Mouse (Mus musculus): ENCODE measurements around the gene Zc3h14. TPM values are rescaled to one million over a fixed set of nuclear protein-coding genes. Genes with fewer than 3 reads are reported as not detected.
A peak's percentile ranks its signal among the peaks of the same experiment; 100 is the strongest.

The Zc3h14 gene
- total RNA-seq, 1 experiment from 2014 or later = 134 TPM

- ATAC-seq (replicated peaks in 1 of 2; ENCODE audit: insufficient read depth in 1 of 2, low FRiP score in 2 of 2, low TSS enrichment in 1 of 2, low read depth in 1 of 2, poor library complexity in 2 of 2, severe bottlenecking in 2 of 2) = peak in 1 of 2 experiments; percentile 0; a peak in 1 of 4 replicates
Measured at GRCm38 (mm10) chr12:98734880-98735801, 11.6 kb upstream of the Zc3h14 start.

- ATAC-seq (replicated peaks in 1 of 2; ENCODE audit: insufficient read depth in 1 of 2, low FRiP score in 2 of 2, low TSS enrichment in 1 of 2, low read depth in 1 of 2, poor library complexity in 2 of 2, severe bottlenecking in 2 of 2) = no peak
Measured at GRCm38 (mm10) chr12:98736951-98737800, 9.6 kb upstream of the Zc3h14 start, which contains the start of gene Ptpn21. Gene Ptpn21, minus strand, starts transcription at chr12:98737405.

GRCm38 (mm10) chr12:98737801-98738350 lies 8.9 kb upstream of the Zc3h14 start:
- ATAC-seq (replicated peaks in 1 of 2; ENCODE audit: insufficient read depth in 1 of 2, low FRiP score in 2 of 2, low TSS enrichment in 1 of 2, low read depth in 1 of 2, poor library complexity in 2 of 2, severe bottlenecking in 2 of 2) = no peak

GRCm38 (mm10) chr12:98741011-98741501 lies 5.7 kb upstream of the Zc3h14 start:
- no peak for ATAC-seq (replicated peaks in 1 of 2; ENCODE audit: insufficient read depth in 1 of 2, low FRiP score in 2 of 2, low TSS enrichment in 1 of 2, low read depth in 1 of 2, poor library complexity in 2 of 2, severe bottlenecking in 2 of 2)

GRCm38 (mm10) chr12:98745626-98746025 lies 1.1 kb upstream of the Zc3h14 start:
- ATAC-seq (replicated peaks in 1 of 2; ENCODE audit: insufficient read depth in 1 of 2, low FRiP score in 2 of 2, low TSS enrichment in 1 of 2, low read depth in 1 of 2, poor library complexity in 2 of 2, severe bottlenecking in 2 of 2) = no peak

- ATAC-seq (replicated peaks in 1 of 2; ENCODE audit: insufficient read depth in 1 of 2, low FRiP score in 2 of 2, low TSS enrichment in 1 of 2, low read depth in 1 of 2, poor library complexity in 2 of 2, severe bottlenecking in 2 of 2) = peak; percentile 85 to 87
Measured at GRCm38 (mm10) chr12:98746131-98746530, 633 bp upstream of the Zc3h14 start.

GRCm38 (mm10) chr12:98747380-98747753 lies 603 bp downstream of the Zc3h14 start:
- no peak for ATAC-seq (replicated peaks in 1 of 2; ENCODE audit: insufficient read depth in 1 of 2, low FRiP score in 2 of 2, low TSS enrichment in 1 of 2, low read depth in 1 of 2, poor library complexity in 2 of 2, severe bottlenecking in 2 of 2)

GRCm38 (mm10) chr12:98757636-98758035 lies 10.9 kb downstream of the Zc3h14 start:
- ATAC-seq (replicated peaks in 1 of 2; ENCODE audit: insufficient read depth in 1 of 2, low FRiP score in 2 of 2, low TSS enrichment in 1 of 2, low read depth in 1 of 2, poor library complexity in 2 of 2, severe bottlenecking in 2 of 2) = no peak

- no peak for ATAC-seq (replicated peaks in 1 of 2; ENCODE audit: insufficient read depth in 1 of 2, low FRiP score in 2 of 2, low TSS enrichment in 1 of 2, low read depth in 1 of 2, poor library complexity in 2 of 2, severe bottlenecking in 2 of 2)
Measured at GRCm38 (mm10) chr12:98759700-98760099, 12.9 kb downstream of the Zc3h14 start.

- no peak for ATAC-seq (replicated peaks in 1 of 2; ENCODE audit: insufficient read depth in 1 of 2, low FRiP score in 2 of 2, low TSS enrichment in 1 of 2, low read depth in 1 of 2, poor library complexity in 2 of 2, severe bottlenecking in 2 of 2)
Measured at GRCm38 (mm10) chr12:98766241-98766640, 19.5 kb downstream of the Zc3h14 start.

- peak in 1 of 2 experiments; percentile 41; a peak in 3 of 4 replicates for ATAC-seq (replicated peaks in 1 of 2; ENCODE audit: insufficient read depth in 1 of 2, low FRiP score in 2 of 2, low TSS enrichment in 1 of 2, low read depth in 1 of 2, poor library complexity in 2 of 2, severe bottlenecking in 2 of 2)
Measured at GRCm38 (mm10) chr12:98777509-98777908, 30.7 kb downstream of the Zc3h14 start.

- peak; percentile 56 to 71 for ATAC-seq (replicated peaks in 1 of 2; ENCODE audit: insufficient read depth in 1 of 2, low FRiP score in 2 of 2, low TSS enrichment in 1 of 2, low read depth in 1 of 2, poor library complexity in 2 of 2, severe bottlenecking in 2 of 2)
Measured at GRCm38 (mm10) chr12:98779148-98779547, 32.4 kb downstream of the Zc3h14 start.

GRCm38 (mm10) chr12:98784251-98784650 lies 37.5 kb downstream of the Zc3h14 start:
- ATAC-seq (replicated peaks in 1 of 2; ENCODE audit: insufficient read depth in 1 of 2, low FRiP score in 2 of 2, low TSS enrichment in 1 of 2, low read depth in 1 of 2, poor library complexity in 2 of 2, severe bottlenecking in 2 of 2) = no peak

GRCm38 (mm10) chr12:98795731-98796318 lies 49.1 kb downstream of the Zc3h14 start:
- ATAC-seq (replicated peaks in 1 of 2; ENCODE audit: insufficient read depth in 1 of 2, low FRiP score in 2 of 2, low TSS enrichment in 1 of 2, low read depth in 1 of 2, poor library complexity in 2 of 2, severe bottlenecking in 2 of 2) = no peak

GRCm38 (mm10) chr12:98800334-98800733 lies 53.6 kb downstream of the Zc3h14 start:
- ATAC-seq (replicated peaks in 1 of 2; ENCODE audit: insufficient read depth in 1 of 2, low FRiP score in 2 of 2, low TSS enrichment in 1 of 2, low read depth in 1 of 2, poor library complexity in 2 of 2, severe bottlenecking in 2 of 2) = peak; percentile 74 to 80

GRCm38 (mm10) chr12:98802245-98802644 lies 55.5 kb downstream of the Zc3h14 start:
- no peak for ATAC-seq (replicated peaks in 1 of 2; ENCODE audit: insufficient read depth in 1 of 2, low FRiP score in 2 of 2, low TSS enrichment in 1 of 2, low read depth in 1 of 2, poor library complexity in 2 of 2, severe bottlenecking in 2 of 2)

- no peak for ATAC-seq (replicated peaks in 1 of 2; ENCODE audit: insufficient read depth in 1 of 2, low FRiP score in 2 of 2, low TSS enrichment in 1 of 2, low read depth in 1 of 2, poor library complexity in 2 of 2, severe bottlenecking in 2 of 2)
Measured at GRCm38 (mm10) chr12:98804078-98804748, 57.4 kb downstream of the Zc3h14 start.
